Mouse (Mus musculus) left cerebral cortex, adult 18-20 months (tissue): Measurements from ENCODE around the gene Zcchc7. TPM values are rescaled to one million over a fixed set of nuclear protein-coding genes. Genes with fewer than 3 reads are reported as not detected.
"Not testable (repeated sequence)": the region's sequence is repeated elsewhere in the genome, so short reads cannot be mapped to it uniquely, and the experiment has no call there.

Experiments
- DNase-seq, 2 experiments: peaks; one replicate each; pipeline ENCODE4 v3.0.0; 2021 to 2022; ENCODE audit warnings: low spot score in 2 of 2, mixed read lengths in 1 of 2
- total RNA-seq, 2 experiments: library from RNA; stranded (reverse); gene quantifications; 2 replicates each; pipeline ENCODE4 v1.2.3; 2021

Gene Zcchc7
- total RNA-seq, 2 experiments from 2014 or later = 48.6 to 54.1 TPM

GRCm38 (mm10) chr4:44906399-44906798 is 150.7 kb downstream of the Zcchc7 start:
- no peak for DNase-seq

GRCm38 (mm10) chr4:44910065-44910464 is 154.4 kb downstream of the Zcchc7 start:
- no peak for DNase-seq

- no peak for DNase-seq
Measured at GRCm38 (mm10) chr4:44910857-44911256, 155.2 kb downstream of the Zcchc7 start.

- DNase-seq = no peak
Measured at GRCm38 (mm10) chr4:44917312-44917848, 161.7 kb downstream of the Zcchc7 start.

- no peak for DNase-seq
Measured at GRCm38 (mm10) chr4:44917907-44918306, 162.2 kb downstream of the Zcchc7 start.

- DNase-seq = no peak
Measured at GRCm38 (mm10) chr4:44920831-44921230, 165.2 kb downstream of the Zcchc7 start.

GRCm38 (mm10) chr4:44922466-44923128 is 166.9 kb downstream of the Zcchc7 start:
- DNase-seq = no peak

- no peak for DNase-seq
Measured at GRCm38 (mm10) chr4:44923129-44923481, 167.4 kb downstream of the Zcchc7 start.

GRCm38 (mm10) chr4:44927934-44928333 is 172.3 kb downstream of the Zcchc7 start:
- no peak for DNase-seq

GRCm38 (mm10) chr4:44928790-44929189 is 173.1 kb downstream of the Zcchc7 start:
- no peak for DNase-seq

GRCm38 (mm10) chr4:44930406-44930805 is 174.7 kb downstream of the Zcchc7 start:
- DNase-seq = no peak

- DNase-seq = peak in 1 of 2 experiments; percentile 21
Measured at GRCm38 (mm10) chr4:44931732-44932131, 176.1 kb downstream of the Zcchc7 start.

- no peak for DNase-seq
Measured at GRCm38 (mm10) chr4:44938359-44939340, 183.0 kb downstream of the Zcchc7 start.

GRCm38 (mm10) chr4:44939576-44940249 is 184.0 kb downstream of the Zcchc7 start:
- DNase-seq = no peak

GRCm38 (mm10) chr4:44940286-44940685 is 184.6 kb downstream of the Zcchc7 start:
- no peak for DNase-seq

- DNase-seq = no peak
Measured at GRCm38 (mm10) chr4:44942237-44942636, 186.6 kb downstream of the Zcchc7 start.

GRCm38 (mm10) chr4:44943480-44943879 is 187.8 kb downstream of the Zcchc7 start:
- no peak for DNase-seq

GRCm38 (mm10) chr4:44944426-44945075 is 188.9 kb downstream of the Zcchc7 start:
- no peak for DNase-seq

GRCm38 (mm10) chr4:44946126-44946525 is 190.4 kb downstream of the Zcchc7 start:
- DNase-seq = not testable (repeated sequence)

GRCm38 (mm10) chr4:44947464-44947863 is 191.8 kb downstream of the Zcchc7 start:
- no peak for DNase-seq

- no peak for DNase-seq
Measured at GRCm38 (mm10) chr4:44948314-44948713, 192.6 kb downstream of the Zcchc7 start.
